Mouse (Mus musculus) ES-E14 (cell line): ENCODE measurements around the gene Ada.

Experiments used
- HCFC1 ChIP-seq: IDR thresholded peaks from 2 replicates; pipeline ENCODE4 v1.6.1; 2012; ENCODE audit warnings: low read length, inconsistent platforms, borderline replicate concordance; ENCODE audit not compliant: insufficient read depth
- MAFK ChIP-seq: IDR thresholded peaks from 2 replicates; pipeline ENCODE4 v1.6.1; 2014; ENCODE audit warnings: mild to moderate bottlenecking, low read depth, low read length, inconsistent platforms; ENCODE audit not compliant: insufficient read depth
- ZNF384 ChIP-seq: IDR thresholded peaks from 2 replicates; pipeline ENCODE4 v1.6.1; 2012; ENCODE audit warnings: low read depth, low read length, inconsistent platforms

DNA sequence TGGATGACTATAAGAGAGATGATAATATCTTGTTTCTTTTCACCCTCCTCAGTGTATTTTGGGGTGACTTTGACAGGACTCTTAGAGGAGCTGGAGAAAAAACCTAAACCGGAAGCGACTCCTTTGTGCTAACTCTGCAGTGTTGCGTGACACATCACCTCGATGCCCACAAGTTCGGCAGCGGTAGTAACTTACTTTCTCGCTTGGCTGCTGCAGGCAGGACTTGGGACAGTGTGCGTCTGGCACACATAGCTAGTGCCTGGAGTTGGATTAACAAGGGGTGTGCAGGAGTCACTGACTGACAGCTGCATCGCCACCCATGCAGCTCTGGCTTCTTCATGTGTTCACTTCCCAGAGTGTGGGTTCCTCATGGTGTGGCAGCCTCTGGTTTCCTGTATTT lies 40.0 kb downstream of the Ada start:
- TF ChIP-seq ZNF384 (no peak), HCFC1 (no peak), MAFK (no peak)
